Mouse (Mus musculus) lung, postnatal 0 days (tissue): ENCODE data around the gene B3gnt8. TPM values are rescaled to one million over a fixed set of nuclear protein-coding genes. Genes with fewer than 3 reads are reported as not detected.

Experiments
- ATAC-seq: fragments of 200-750 bp; cut with Nextera tagmentation; 2 replicates; pipeline ENCODE4 v1.8.0; 2017; ENCODE audit warnings: moderate library complexity
- DNase-seq: peaks from one replicate; pipeline ENCODE4 v3.0.0-alpha.2; 2016; ENCODE audit warnings: low spot score
- H3K27ac ChIP-seq: fragments of 300-500 bp; sonication (generic); 2 replicates; pipeline ENCODE4 v1.5.1; 2014; ENCODE audit warnings: antibody characterized with exemption, mild to moderate bottlenecking, low read length, mixed read lengths
- H3K27me3 ChIP-seq: fragments of 300-500 bp; sonication (generic); replicated peaks from 2 replicates; pipeline ENCODE4 v1.6.1; 2014; ENCODE audit warnings: low read length, mixed read lengths; ENCODE audit not compliant: insufficient read depth
- H3K36me3 ChIP-seq: fragments of 300-500 bp; sonication (generic); 2 replicates; pipeline ENCODE4 v1.6.1; 2014; ENCODE audit warnings: low read length, mixed read lengths; ENCODE audit not compliant: insufficient read depth
- H3K4me1 ChIP-seq: fragments of 300-500 bp; sonication (generic); 2 replicates; pipeline ENCODE4 v1.6.1; 2014; ENCODE audit warnings: antibody characterized with exemption, low read depth, low read length, mixed read lengths; ENCODE audit not compliant: insufficient read depth
- H3K4me2 ChIP-seq: fragments of 300-500 bp; sonication (generic); replicated peaks from 2 replicates; pipeline ENCODE4 v1.6.1; 2014; ENCODE audit warnings: low read depth, mild to moderate bottlenecking, low read length, moderate library complexity, mixed read lengths
- H3K4me3 ChIP-seq: fragments of 300-500 bp; sonication (generic); 2 replicates; pipeline ENCODE4 v1.5.1; 2014; ENCODE audit warnings: low read depth, low read length
- H3K9ac ChIP-seq: fragments of 300-500 bp; sonication (generic); replicated peaks from 2 replicates; pipeline ENCODE4 v1.6.1; 2014; ENCODE audit warnings: low read depth, mild to moderate bottlenecking
- H3K9me3 ChIP-seq: fragments of 300-500 bp; sonication (generic); 2 replicates; pipeline ENCODE4 v1.6.1; 2016; ENCODE audit warnings: low read length, mixed read lengths
- CTCF ChIP-seq: IDR thresholded peaks from 2 replicates; pipeline ENCODE4 v1.5.1; 2016; ENCODE audit warnings: antibody characterized with exemption, mild to moderate bottlenecking
- EP300 ChIP-seq: IDR thresholded peaks from 2 replicates; pipeline ENCODE4 v1.6.1; 2016; ENCODE audit warnings: antibody characterized with exemption, mild to moderate bottlenecking, control low read depth
- WGBS: fragments of 180-500 bp; shearing (Covaris S2); extraction: QIAGEN DNeasy Blood & Tissue Kit; methylation state at CpG from one replicate; pipeline ENCODE4 v1.1.7; 2014; 5-methylcytosine and 5-hydroxymethylcytosine counted together
- polyA plus RNA-seq: library from polyadenylated mRNA; unstranded; fragments of >200 nt; fragmentation: Nextera tagmentation; extraction: Ambion mirVana; gene quantifications from 2 replicates; pipeline ENCODE4 v1.2.1, GENCODE M21; 2015

Gene B3gnt8
- polyA plus RNA-seq, 1 experiment from 2014 or later = 10.9 TPM

DNA sequence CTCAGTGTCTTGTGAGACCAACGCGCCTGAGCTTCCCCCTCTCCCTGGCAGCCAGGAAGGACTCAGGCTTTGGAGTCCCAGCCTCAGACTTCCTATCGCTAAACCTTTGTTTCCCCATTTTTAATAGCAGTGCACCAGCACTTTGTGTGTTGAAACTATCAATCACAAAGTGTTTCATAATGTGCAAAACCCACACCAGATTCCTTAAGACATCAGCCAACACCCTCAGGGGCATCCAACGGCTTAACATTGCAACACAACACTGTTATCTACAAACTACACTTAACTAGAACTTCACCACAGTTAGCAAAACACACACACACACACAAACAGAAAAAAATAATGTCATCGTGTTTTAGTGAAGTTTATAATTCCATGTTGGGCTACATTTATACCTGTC, 23.4 kb downstream of the B3gnt8 start:
- Histone ChIP-seq H3K27ac (no peak overlapping the region), H3K9me3 (no peaks in the 10 kb centered on the region), H3K4me2 (no peak overlapping the region), H3K4me1 (no peaks in the 10 kb centered on the region), H3K4me3 (no peak overlapping the region), H3K36me3 (no peaks in the 10 kb centered on the region), H3K9ac (no peak overlapping the region), H3K27me3 (no peaks in the 10 kb centered on the region)
- ATAC-seq (peak; percentile 32; the same call in 1 of the 2 replicates), DNase-seq (peak; percentile 36)
- TF ChIP-seq EP300 = no peak
- no peak for TF ChIP-seq CTCF
- 48% methylated on average over 5 of the region's 5 CpGs for WGBS

DNA sequence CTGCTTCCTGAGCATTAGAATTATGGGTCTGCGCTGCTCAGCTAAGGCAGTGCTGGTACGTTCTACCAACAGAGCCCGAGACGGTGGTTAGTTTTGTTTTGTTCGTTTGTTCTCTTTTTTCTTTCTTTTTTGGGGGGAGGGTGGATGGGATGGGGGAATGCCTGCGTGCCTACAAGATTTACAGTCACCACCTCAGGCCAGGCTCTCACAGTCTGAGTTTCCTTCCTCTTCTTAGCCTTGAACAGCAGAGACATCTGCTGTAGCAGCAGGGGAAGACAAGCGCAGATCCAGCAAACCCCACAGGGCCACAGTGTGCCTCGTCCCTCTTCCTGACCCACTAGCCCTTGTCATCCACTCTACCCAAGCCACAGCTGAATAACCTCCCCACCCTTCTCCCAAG, 24.8 kb downstream of the B3gnt8 start:
- TF ChIP-seq CTCF = no peak
- no peak for TF ChIP-seq EP300
- no peaks in the 10 kb centered on the region for H3K4me1 ChIP-seq
- no peak overlapping the region for H3K4me3 ChIP-seq
- no peaks in the 10 kb centered on the region for H3K27me3 ChIP-seq
- H3K27ac ChIP-seq = no peak overlapping the region
- 81% methylated on average over 8 of the region's 8 CpGs for WGBS
- ATAC-seq (no peak), DNase-seq (peak; percentile 26)
- H3K9me3 ChIP-seq = no peaks in the 10 kb centered on the region
- no peak overlapping the region for H3K9ac ChIP-seq
- no peak overlapping the region for H3K4me2 ChIP-seq
- H3K36me3 ChIP-seq = no peaks in the 10 kb centered on the region

DNA sequence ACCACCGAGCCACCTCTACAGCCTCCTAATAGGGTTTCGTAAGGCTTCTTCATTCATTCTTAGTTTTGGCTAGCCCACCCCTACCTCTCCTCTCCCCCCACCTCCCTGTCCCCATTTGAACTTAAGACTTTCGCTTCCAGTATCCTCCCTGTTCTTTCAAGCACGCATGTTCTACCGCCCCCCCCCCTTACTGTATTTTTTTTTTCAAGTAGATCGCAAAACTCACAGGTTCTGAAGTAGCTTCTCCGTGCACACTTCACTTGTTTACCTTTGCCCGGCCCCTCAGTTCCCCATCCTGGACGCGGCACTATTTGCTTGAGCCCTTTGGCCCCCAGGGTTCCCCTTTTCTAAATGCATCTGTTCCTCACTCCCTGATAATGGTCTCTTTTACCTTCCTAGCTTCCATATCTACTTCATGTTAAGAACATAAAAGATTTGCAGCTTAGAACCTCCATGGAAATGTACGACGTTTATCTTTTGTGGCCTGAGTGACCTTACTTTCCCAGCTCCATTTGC, 25.8 kb downstream of the B3gnt8 start:
- Histone ChIP-seq H3K27me3 (no peaks in the 10 kb centered on the region), H3K27ac (no peak overlapping the region), H3K9me3 (no peaks in the 10 kb centered on the region), H3K9ac (no peak overlapping the region), H3K4me3 (no peak overlapping the region), H3K4me2 (no peak overlapping the region), H3K4me1 (no peaks in the 10 kb centered on the region), H3K36me3 (no peaks in the 10 kb centered on the region)
- DNase-seq (no peak), ATAC-seq (no peak)
- 54% methylated on average over 12 of the region's 12 CpGs for WGBS
- TF ChIP-seq EP300 = no peak
- no peak for TF ChIP-seq CTCF

DNA sequence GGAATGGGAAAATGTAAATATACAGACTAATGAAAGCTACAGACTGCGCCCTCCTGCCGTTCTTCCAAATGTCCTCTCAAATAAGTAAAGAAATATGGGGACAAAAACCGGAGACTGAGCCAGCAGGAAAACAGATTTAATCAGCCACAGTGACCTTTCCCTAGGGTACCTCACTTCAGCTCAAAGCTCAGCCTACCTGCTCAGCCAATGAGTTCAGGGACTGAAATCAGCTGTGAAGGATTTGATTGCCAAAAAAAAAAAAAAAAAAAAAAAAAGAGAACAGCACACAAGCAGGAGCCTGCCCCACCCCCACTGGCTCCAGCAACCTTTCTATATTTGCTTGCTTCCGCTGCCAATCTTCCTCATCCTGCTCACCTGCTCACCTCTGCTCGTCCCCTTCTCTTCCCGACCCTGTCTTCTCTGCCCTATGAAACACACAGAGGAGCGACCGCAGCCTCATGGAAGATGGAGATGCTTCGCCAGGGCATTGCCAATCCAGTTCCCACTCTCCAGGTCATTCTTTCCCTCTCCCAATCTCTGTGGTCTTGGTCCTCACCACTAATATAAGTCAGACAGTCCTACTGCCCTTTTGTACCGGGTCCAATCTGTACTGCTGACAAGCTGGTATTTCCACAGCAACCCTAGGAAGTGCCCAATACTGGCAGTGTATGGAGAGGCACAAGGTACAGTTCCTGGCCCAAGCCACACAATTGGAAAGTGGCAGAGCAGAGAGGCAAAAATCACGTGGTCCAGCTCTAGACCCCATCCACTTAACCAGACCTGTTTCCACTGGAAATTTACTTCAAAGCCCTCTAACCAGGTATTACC, 29.4 kb downstream of the B3gnt8 start:
- 71% methylated on average over 11 of the region's 11 CpGs for WGBS
- DNase-seq = no peak
- Histone ChIP-seq H3K4me1 (peaks cover 5% of the 10 kb centered on the region; the same call in 1 of the 2 replicates), H3K4me3 (no peak overlapping the region), H3K36me3 (no peaks in the 10 kb centered on the region), H3K27me3 (no peaks in the 10 kb centered on the region), H3K9ac (no peak overlapping the region), H3K9me3 (no peaks in the 10 kb centered on the region), H3K27ac (no peak overlapping the region), H3K4me2 (no peak overlapping the region)
- no peak for TF ChIP-seq CTCF
- no peak for TF ChIP-seq EP300
- no peak for ATAC-seq

DNA sequence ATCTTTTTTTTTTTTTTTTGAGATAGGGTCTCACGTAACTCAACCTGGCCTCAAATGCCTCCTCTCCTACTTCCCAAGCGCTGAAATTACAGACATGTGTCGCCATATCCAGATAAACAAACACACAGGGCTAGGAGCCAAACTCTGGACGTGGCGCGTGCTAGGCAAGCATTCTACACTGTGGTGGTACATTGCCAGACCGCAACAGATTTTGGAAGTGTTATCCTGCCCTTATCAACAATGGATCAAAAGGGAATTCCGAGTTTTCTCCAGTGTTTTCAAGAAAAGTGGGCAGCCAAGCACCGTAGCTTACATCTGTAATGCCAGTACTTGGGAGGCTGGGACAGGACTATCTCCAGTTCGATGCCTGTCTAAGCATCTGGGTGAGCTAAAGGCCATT, 31.3 kb downstream of the B3gnt8 start:
- TF ChIP-seq CTCF (no peak), EP300 (no peak)
- Histone ChIP-seq H3K27ac (peak overlapping the region; percentile 79), H3K9me3 (no peaks in the 10 kb centered on the region), H3K4me2 (peak overlapping the region; percentile 73), H3K4me1 (peaks cover 5% of the 10 kb centered on the region; the same call in 1 of the 2 replicates), H3K36me3 (no peaks in the 10 kb centered on the region), H3K4me3 (peak overlapping the region; percentile 60), H3K9ac (peak overlapping the region; percentile 58), H3K27me3 (no peaks in the 10 kb centered on the region)
- WGBS = 25% methylated on average over 10 of the region's 10 CpGs
- DNase-seq = peak; percentile 44
- no peak for ATAC-seq

DNA sequence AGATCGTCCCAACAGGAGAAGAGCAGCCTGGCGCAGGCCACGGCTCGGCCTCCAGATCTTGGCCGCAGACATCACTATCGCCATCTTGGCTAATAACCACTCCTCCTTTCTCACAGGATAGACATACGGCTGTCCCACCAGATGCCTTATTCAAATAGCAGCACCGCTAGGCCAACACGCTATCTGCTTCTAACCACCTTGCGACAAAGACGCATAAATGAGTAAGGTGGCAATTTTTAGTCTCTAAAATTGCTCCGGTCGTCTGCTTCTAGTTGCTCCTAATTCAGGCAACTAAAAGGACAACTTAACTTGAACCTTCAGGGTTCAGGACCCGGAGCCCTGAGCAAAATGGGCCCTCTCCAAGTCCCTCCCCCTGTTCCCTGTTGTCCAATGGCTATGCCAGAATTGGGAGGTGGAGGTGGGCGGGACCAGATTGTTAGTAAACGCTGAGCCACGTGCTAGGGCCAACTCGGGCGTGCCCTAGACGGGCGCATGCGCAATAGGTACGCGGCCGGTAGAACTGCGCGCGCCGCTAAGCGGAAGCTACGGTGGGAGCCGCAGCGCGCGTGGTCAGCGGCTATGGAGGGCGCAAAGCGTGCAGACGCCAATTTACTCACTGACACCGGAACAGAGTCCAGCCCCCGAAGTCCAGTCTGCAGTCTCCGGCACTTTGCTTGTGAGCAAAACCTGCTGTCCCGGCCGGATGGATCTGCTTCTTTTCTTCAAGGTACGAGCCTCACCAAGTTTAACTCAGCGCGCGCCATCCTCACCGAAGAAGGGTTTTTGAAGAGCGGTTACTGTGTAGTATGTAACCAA, 32.4 kb downstream of the B3gnt8 start, which contains the start of the genes Bckdha and Exosc5:
Gene Bckdha, minus strand, starts transcription at position 325 of the 816 bp plus-strand sequence.
Gene Exosc5, plus strand, starts transcription at position 508 of the 816 bp plus-strand sequence.
- Histone ChIP-seq H3K36me3 (no peaks in the 10 kb centered on the region), H3K9ac (peak within 1 kb of the TSS; percentile 58), H3K9me3 (no peaks in the 10 kb centered on the region), H3K4me2 (peak within 1 kb of the TSS; percentile 73), H3K27me3 (no peaks in the 10 kb centered on the region), H3K4me3 (peak within 1 kb of the TSS; percentile 61), H3K4me1 (peaks cover 5% of the 10 kb centered on the region; the same call in 1 of the 2 replicates), H3K27ac (peak within 1 kb of the TSS; percentile 79)
- no peak; the same call in 1 of the 2 replicates for TF ChIP-seq CTCF
- TF ChIP-seq EP300 = peak; percentile 98
- ATAC-seq = peak; percentile 99
- whole genome bisulfite sequencing = under 1% methylated on average over 50 of the region's 50 CpGs
- DNase-seq = peak; percentile 100
